In genomic region chr2:148233691-148234300, GRCm38 (mm10) we compare ENCODE assay signal across 26 mouse cellular contexts.
DNase-seq lines count a peak whose midpoint lies in the region; ATAC-seq and TF ChIP-seq lines count a peak whose summit lies in the region.
"Had no signal": no experiment of that assay in that cellular context is flagged by ENCODE, and none has a peak within 500 bp of the region (broad histone marks: within the 10 kb centered on the region; RNA-seq: fewer than 3 reads in every experiment).

No protein-coding gene starts in this region.

- no peaks in the 10 kb centered on the region for H3K36me3 ChIP-seq in embryonic facial prominence, embryonic 14.5 days (ENCODE audit: control insufficient read depth, insufficient read depth, low read length)
- no peaks in the 10 kb centered on the region for H3K36me3 ChIP-seq in embryonic facial prominence, embryonic 10.5 days (replicated peaks)
- H3K36me3 ChIP-seq in limb, embryonic 13.5 days, result no peaks in the 10 kb centered on the region
- no peaks in the 10 kb centered on the region for H3K36me3 ChIP-seq in limb, embryonic 10.5 days
- H3K36me3 ChIP-seq in limb, embryonic 14.5 days (ENCODE audit: control insufficient read depth, insufficient read depth, low read length), result no peaks in the 10 kb centered on the region
- H3K36me3 ChIP-seq in forebrain, embryonic 15.5 days, result no peaks in the 10 kb centered on the region
- H3K36me3 ChIP-seq: forebrain, embryonic 12.5 days; G1E; hindbrain, embryonic 12.5 days; hindbrain, embryonic 15.5 days had no signal

- no peak overlapping the region for H3K4me3 ChIP-seq in embryonic facial prominence, embryonic 14.5 days (ENCODE audit: low read depth, low read length)
- no peak overlapping the region for H3K4me3 ChIP-seq in embryonic facial prominence, embryonic 10.5 days
- H3K4me3 ChIP-seq in limb, embryonic 13.5 days, result no peak overlapping the region
- H3K4me3 ChIP-seq in limb, embryonic 10.5 days, result no peak overlapping the region
- H3K4me3 ChIP-seq in limb, embryonic 14.5 days (replicated peaks; ENCODE audit: low read length), result no peak overlapping the region
- no peak overlapping the region for H3K4me3 ChIP-seq in forebrain, embryonic 15.5 days
- H3K4me3 ChIP-seq: erythroblast, embryonic 14.5 days; forebrain, embryonic 12.5 days; gastrocnemius, adult 2 months; hindbrain, embryonic 12.5 days; hindbrain, embryonic 15.5 days had no signal

- ATAC-seq in embryonic facial prominence, embryonic 14.5 days (ENCODE audit: low read depth), result peak; percentile 41; the same call in 1 of the 2 replicates
- ATAC-seq in limb, embryonic 13.5 days (ENCODE audit: low FRiP score, low read depth), result peak; percentile 51; the same call in 1 of the 2 replicates
- ATAC-seq in limb, embryonic 14.5 days (ENCODE audit: low FRiP score, low read depth), result no peak
- no peak for ATAC-seq in forebrain, embryonic 15.5 days (replicated peaks)
- ATAC-seq: activated CD4-positive, CD25-positive, alpha-beta regulatory T cell, adult 4 months; forebrain, embryonic 16.5 days had no signal

- no peak overlapping the region for H3K4me2 ChIP-seq in embryonic facial prominence, embryonic 14.5 days (ENCODE audit: low read depth, low read length)
- no peak overlapping the region for H3K4me2 ChIP-seq in limb, embryonic 13.5 days (replicated peaks)
- no peak overlapping the region for H3K4me2 ChIP-seq in limb, embryonic 14.5 days (replicated peaks; ENCODE audit: low read depth, low read length, severe bottlenecking)
- H3K4me2 ChIP-seq in forebrain, embryonic 15.5 days (replicated peaks), result no peak overlapping the region
- H3K4me2 ChIP-seq: forebrain, embryonic 12.5 days; heart, embryonic 11.5 days; hindbrain, embryonic 12.5 days; hindbrain, embryonic 15.5 days had no signal

- H3K9me3 ChIP-seq in embryonic facial prominence, embryonic 14.5 days (ENCODE audit: control insufficient read depth, low read length), result no peaks in the 10 kb centered on the region
- H3K9me3 ChIP-seq in embryonic facial prominence, embryonic 10.5 days, result no peaks in the 10 kb centered on the region
- H3K9me3 ChIP-seq in limb, embryonic 13.5 days, result no peaks in the 10 kb centered on the region
- H3K9me3 ChIP-seq in limb, embryonic 10.5 days (replicated peaks), result no peaks in the 10 kb centered on the region
- no peaks in the 10 kb centered on the region for H3K9me3 ChIP-seq in limb, embryonic 14.5 days (ENCODE audit: control insufficient read depth, low read length)
- no peaks in the 10 kb centered on the region for H3K9me3 ChIP-seq in forebrain, embryonic 15.5 days
- H3K9me3 ChIP-seq: forebrain, embryonic 12.5 days; hindbrain, embryonic 12.5 days; hindbrain, embryonic 15.5 days had no signal

- no peak overlapping the region for H3K9ac ChIP-seq in embryonic facial prominence, embryonic 14.5 days (ENCODE audit: low read depth, low read length)
- no peak overlapping the region for H3K9ac ChIP-seq in limb, embryonic 13.5 days
- no peak overlapping the region for H3K9ac ChIP-seq in limb, embryonic 14.5 days (ENCODE audit: low read depth, low read length, severe bottlenecking)
- no peak overlapping the region for H3K9ac ChIP-seq in forebrain, embryonic 15.5 days (replicated peaks)
- H3K9ac ChIP-seq: forebrain, embryonic 12.5 days; hindbrain, embryonic 12.5 days; hindbrain, embryonic 15.5 days had no signal

- TF ChIP-seq POLR2A in limb, embryonic 14.5 days (IDR thresholded peaks at IDR 0.05; ENCODE audit: borderline replicate concordance, extremely low read depth, insufficient read depth, insufficient read length), result no peak

- H3K27ac ChIP-seq in embryonic facial prominence, embryonic 14.5 days (replicated peaks; ENCODE audit: low read depth, low read length), result no peak overlapping the region
- no peak overlapping the region for H3K27ac ChIP-seq in embryonic facial prominence, embryonic 10.5 days (replicated peaks)
- no peak overlapping the region for H3K27ac ChIP-seq in limb, embryonic 13.5 days
- no peak overlapping the region for H3K27ac ChIP-seq in limb, embryonic 10.5 days
- no peak overlapping the region for H3K27ac ChIP-seq in limb, embryonic 14.5 days (replicated peaks; ENCODE audit: low read depth, low read length)
- no peak overlapping the region for H3K27ac ChIP-seq in forebrain, embryonic 15.5 days (replicated peaks)
- H3K27ac ChIP-seq: forebrain, embryonic 12.5 days; gastrocnemius, adult 2 months; hindbrain, embryonic 12.5 days; hindbrain, embryonic 15.5 days had no signal

- DNase-seq in embryonic facial prominence, embryonic 14.5 days (ENCODE audit: low spot score), result peak; percentile 78
- no peak for DNase-seq in embryonic facial prominence, embryonic 10.5 days (ENCODE audit: low spot score)
- DNase-seq in limb, embryonic 10.5 days (ENCODE audit: low spot score), result no peak
- peak; percentile 16 for DNase-seq in brain, adult 2 months (ENCODE audit: low read depth, low spot score)
- DNase-seq in limb, embryonic 14.5 days (ENCODE audit: low spot score), result peak; percentile 21
- no peak for DNase-seq in urinary bladder, postnatal 25 days (ENCODE audit: low spot score)
- DNase-seq: adrenal gland, adult 8-10 months; adrenal gland, postnatal 25 days; cerebellum, adult 11 months; cerebellum, adult 2 months; cerebellum, adult 9-11 months; cerebellum, postnatal 25 days; embryo, embryonic 11 days; gastrocnemius, adult 2 months; gastrocnemius, postnatal 14 days; heart, adult 11 months had no signal

- 49% methylated on average over 1 of the region's 1 CpGs for WGBS in embryonic facial prominence, embryonic 14.5 days
- WGBS in embryonic facial prominence, embryonic 10.5 days, result 76% methylated on average over 1 of the region's 1 CpGs
- 58% methylated on average over 1 of the region's 1 CpGs for WGBS in limb, embryonic 13.5 days
- WGBS in limb, embryonic 10.5 days, result 89% methylated on average over 1 of the region's 1 CpGs
- WGBS in limb, embryonic 14.5 days, result 38% methylated on average over 1 of the region's 1 CpGs
- 73% methylated on average over 1 of the region's 1 CpGs for WGBS in forebrain, embryonic 15.5 days

- no peaks in the 10 kb centered on the region for H3K27me3 ChIP-seq in embryonic facial prominence, embryonic 14.5 days (replicated peaks; ENCODE audit: control insufficient read depth, insufficient read depth, low read length)
- no peaks in the 10 kb centered on the region for H3K27me3 ChIP-seq in embryonic facial prominence, embryonic 10.5 days (replicated peaks; ENCODE audit: low read depth, poor library complexity, severe bottlenecking)
- no peaks in the 10 kb centered on the region for H3K27me3 ChIP-seq in limb, embryonic 13.5 days
- H3K27me3 ChIP-seq in limb, embryonic 10.5 days (ENCODE audit: low read depth, poor library complexity, severe bottlenecking), result no peaks in the 10 kb centered on the region
- no peaks in the 10 kb centered on the region for H3K27me3 ChIP-seq in limb, embryonic 14.5 days (ENCODE audit: control insufficient read depth, insufficient read depth, low read length)
- H3K27me3 ChIP-seq in forebrain, embryonic 15.5 days, result no peaks in the 10 kb centered on the region
- H3K27me3 ChIP-seq: forebrain, embryonic 12.5 days; hindbrain, embryonic 12.5 days; hindbrain, embryonic 15.5 days had no signal

- no peaks in the 10 kb centered on the region for H3K4me1 ChIP-seq in embryonic facial prominence, embryonic 14.5 days (ENCODE audit: control insufficient read depth, insufficient read depth, low read length)
- peaks cover 4% of the 10 kb centered on the region; the same call in 1 of the 2 replicates for H3K4me1 ChIP-seq in embryonic facial prominence, embryonic 10.5 days
- 0 out of 2 replicates have a peak, but pooled peaks cover 3% of the 10 kb centered on the region for H3K4me1 ChIP-seq in limb, embryonic 13.5 days
- no peaks in the 10 kb centered on the region for H3K4me1 ChIP-seq in limb, embryonic 10.5 days
- H3K4me1 ChIP-seq in limb, embryonic 14.5 days (ENCODE audit: control insufficient read depth, insufficient read depth, low read length), result peaks cover 6% of the 10 kb centered on the region
- H3K4me1 ChIP-seq in forebrain, embryonic 15.5 days, result no peaks in the 10 kb centered on the region
- H3K4me1 ChIP-seq: forebrain, embryonic 12.5 days; hindbrain, embryonic 12.5 days; hindbrain, embryonic 15.5 days had no signal

Comparison
In these comparisons a context has a peak if more than half of its experiments do, and no peak if none do; other contexts are left out.
1. ATAC-seq: peak in embryonic facial prominence, embryonic 14.5 days (single experiment) and limb, embryonic 13.5 days (single experiment); none in limb, embryonic 14.5 days (single experiment) and forebrain, embryonic 15.5 days (single experiment).
2. DNase-seq: peak in embryonic facial prominence, embryonic 14.5 days (single experiment), brain, adult 2 months (single experiment) and limb, embryonic 14.5 days (single experiment); none in embryonic facial prominence, embryonic 10.5 days (single experiment), limb, embryonic 10.5 days (single experiment) and urinary bladder, postnatal 25 days (single experiment).